Mouse (Mus musculus) olfactory bulb, adult 2 months (tissue): ENCODE measurements around the gene Gmfg. TPM values are rescaled to one million over a fixed set of nuclear protein-coding genes. Genes with fewer than 3 reads are reported as not detected.

Experiments used
- H3K27ac ChIP-seq: fragments of 200-500 bp; 2 replicates; pipeline ENCODE4 v1.5.1; 2012; ENCODE audit warnings: low read depth, low read length; ENCODE audit not compliant: insufficient read depth
- H3K4me1 ChIP-seq: fragments of 200-500 bp; 2 replicates; pipeline ENCODE4 v1.6.1; 2012; ENCODE audit warnings: low read length; ENCODE audit not compliant: control insufficient read depth, insufficient read depth
- H3K4me3 ChIP-seq: fragments of 200-500 bp; 2 replicates; pipeline ENCODE4 v1.5.1; 2012; ENCODE audit warnings: mild to moderate bottlenecking, low read depth, low read length, moderate library complexity; ENCODE audit not compliant: insufficient read depth
- CTCF ChIP-seq: fragments of 200-500 bp; IDR thresholded peaks from 2 replicates; pipeline ENCODE4 v1.5.1; 2012; ENCODE audit warnings: low read depth, mild to moderate bottlenecking, low read length, moderate library complexity; ENCODE audit not compliant: insufficient read depth
- POLR2A ChIP-seq: fragments of 200-500 bp; IDR thresholded peaks from 2 replicates; pipeline ENCODE4 v1.6.1; 2012; ENCODE audit warnings: mild to moderate bottlenecking, low read depth, low read length, moderate library complexity; ENCODE audit not compliant: insufficient read depth
- WGBS: fragments of 180-500 bp; shearing (Covaris S2); methylation state at CpG from one replicate; pipeline ENCODE4 v1.1.7; 2018; 5-methylcytosine and 5-hydroxymethylcytosine counted together
- polyA plus RNA-seq: library from polyadenylated mRNA; stranded (reverse); fragments of >200 nt; gene quantifications from 2 replicates; pipeline ENCODE4 v1.2.4, GENCODE M21; 2012; ENCODE audit warnings: low replicate concordance; ENCODE audit not compliant: missing spikeins, insufficient read depth, insufficient read length

Gene Gmfg
- polyA plus RNA-seq, 1 experiment = not detected

GRCm38 (mm10) chr7:28435660-28436259, 1.5 kb upstream of the Gmfg start:
- WGBS = 29% methylated on average over 70 of the region's 70 CpGs
- H3K27ac ChIP-seq = no peak overlapping the region
- peak overlapping the region; percentile 80 for H3K4me3 ChIP-seq
- peaks cover 6% of the 10 kb centered on the region for H3K4me1 ChIP-seq
- TF ChIP-seq CTCF = no peak
- no peak for TF ChIP-seq POLR2A

- WGBS = 3% methylated on average over 64 of the region's 64 CpGs
- TF ChIP-seq POLR2A (no peak), CTCF (peak; percentile 72)
- Histone ChIP-seq H3K4me1 (peaks cover 6% of the 10 kb centered on the region), H3K27ac (peak overlapping the region; percentile 68), H3K4me3 (peak overlapping the region; percentile 80)
Measured at GRCm38 (mm10) chr7:28436271-28436904, 859 bp upstream of the Gmfg start.

DNA sequence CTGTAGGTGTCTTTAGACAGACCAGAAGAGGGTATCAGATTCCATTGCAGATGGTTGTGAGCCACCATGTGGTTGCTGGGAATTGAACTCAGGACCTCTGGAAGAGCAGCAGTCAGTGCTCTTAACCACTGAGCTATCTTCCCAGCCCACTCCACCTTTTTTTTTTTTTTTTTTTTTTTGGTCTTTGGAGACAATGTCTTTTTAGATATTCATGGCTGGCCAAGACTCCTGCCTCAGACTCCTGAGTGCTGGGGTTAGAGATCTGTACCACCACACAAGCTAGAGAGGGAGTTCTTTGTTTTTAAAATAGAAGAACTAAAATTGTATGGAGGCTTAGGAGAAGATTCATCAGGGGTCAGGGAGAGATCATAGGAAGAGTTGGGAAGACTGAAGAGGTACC, 717 bp downstream of the Gmfg start:
- peaks cover 6% of the 10 kb centered on the region for H3K4me1 ChIP-seq
- no peak overlapping the region for H3K4me3 ChIP-seq
- TF ChIP-seq POLR2A = no peak
- TF ChIP-seq CTCF = no peak
- no peak overlapping the region for H3K27ac ChIP-seq

GRCm38 (mm10) chr7:28438771-28439170, 1.5 kb downstream of the Gmfg start:
- Histone ChIP-seq H3K27ac (no peak overlapping the region), H3K4me3 (no peak overlapping the region), H3K4me1 (peaks cover 6% of the 10 kb centered on the region)
- TF ChIP-seq CTCF = no peak
- no peak for TF ChIP-seq POLR2A
- 94% methylated on average over 2 of the region's 2 CpGs for WGBS

DNA sequence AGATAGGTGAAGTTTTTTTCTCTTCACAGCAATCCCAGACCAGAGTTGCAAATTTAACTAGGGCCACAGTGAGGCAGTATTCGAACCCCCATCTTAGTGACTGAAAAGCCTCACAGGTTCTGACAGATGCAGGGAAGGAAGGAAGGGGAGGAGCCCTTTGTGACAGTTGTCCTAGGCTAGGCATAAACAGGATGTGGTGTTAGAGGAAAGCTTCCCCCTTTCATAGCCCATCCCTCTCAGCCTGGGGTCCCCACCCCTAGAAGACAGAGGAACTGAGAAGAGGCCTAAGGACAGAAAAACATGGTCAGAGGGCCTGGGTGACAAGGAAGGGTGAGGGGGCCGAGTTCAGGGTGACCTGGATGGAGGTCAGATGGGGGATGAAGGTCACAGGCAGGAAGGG, 3.5 kb downstream of the Gmfg start:
- WGBS = 42% methylated on average over 2 of the region's 2 CpGs
- peak overlapping the region; percentile 11; the same call in 1 of the 2 replicates for H3K4me3 ChIP-seq
- peaks cover 6% of the 10 kb centered on the region for H3K4me1 ChIP-seq
- no peak for TF ChIP-seq CTCF
- no peak for TF ChIP-seq POLR2A
- H3K27ac ChIP-seq = no peak overlapping the region

GRCm38 (mm10) chr7:28441776-28442485, 4.7 kb downstream of the Gmfg start:
- WGBS = 88% methylated on average over 13 of the region's 14 CpGs
- Histone ChIP-seq H3K27ac (no peak overlapping the region), H3K4me1 (peaks cover 4% of the 10 kb centered on the region), H3K4me3 (no peak overlapping the region)
- no peak for TF ChIP-seq CTCF
- TF ChIP-seq POLR2A = no peak

DNA sequence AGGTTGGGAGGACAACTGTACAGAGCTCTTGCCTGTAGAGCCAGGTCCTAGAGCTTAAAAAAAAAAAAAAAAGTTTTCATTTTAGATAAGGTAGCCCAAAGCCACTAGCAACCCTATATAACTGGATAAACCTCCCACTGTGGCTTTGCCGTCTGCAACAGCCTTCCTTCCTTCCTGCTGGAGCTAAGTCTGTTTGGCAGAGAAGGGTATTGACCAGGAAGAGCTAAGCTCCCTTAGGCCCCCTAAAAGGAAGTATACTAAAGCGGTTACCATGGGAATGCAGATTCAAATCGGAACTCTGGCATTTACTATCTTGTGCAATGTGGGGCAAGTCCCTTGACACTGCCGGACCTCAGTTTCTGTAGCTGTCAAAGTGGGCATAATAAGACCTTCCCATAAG, 5.4 kb downstream of the Gmfg start:
- no peak overlapping the region for H3K4me3 ChIP-seq
- 0 out of 2 replicates have a peak, but pooled peaks cover 3% of the 10 kb centered on the region for H3K4me1 ChIP-seq
- H3K27ac ChIP-seq = no peak overlapping the region
- 49% methylated on average over 4 of the region's 4 CpGs for WGBS
- no peak for TF ChIP-seq CTCF
- TF ChIP-seq POLR2A = no peak

DNA sequence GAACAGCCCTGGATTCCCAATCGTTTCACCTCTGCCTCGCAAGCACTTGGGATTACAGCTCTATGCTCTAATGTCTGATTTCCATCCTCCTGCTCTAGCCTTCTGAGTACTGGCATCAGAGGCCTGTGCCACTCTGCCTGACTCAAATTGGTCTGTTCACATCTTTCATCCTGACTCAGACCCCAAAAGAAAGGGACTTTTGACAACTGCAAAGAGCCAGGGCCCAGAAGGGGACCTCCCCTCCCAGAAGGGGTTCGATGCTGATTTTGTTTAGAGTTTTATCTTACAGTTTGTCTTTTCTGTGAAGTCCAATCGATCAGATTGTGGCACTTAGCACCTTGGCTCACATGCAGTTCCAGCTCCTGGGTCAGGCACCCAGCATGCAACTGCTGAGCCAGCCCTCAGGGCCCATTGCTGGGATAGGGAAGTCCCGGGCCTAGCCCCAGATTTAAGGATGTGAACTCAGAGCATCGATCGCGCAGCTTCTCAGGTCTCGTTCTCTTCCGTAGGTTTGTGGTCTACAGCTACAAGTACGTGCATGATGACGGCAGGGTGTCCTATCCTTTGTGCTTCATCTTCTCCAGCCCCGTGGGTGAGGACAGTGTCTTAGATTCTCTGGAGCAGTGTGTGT, 7.2 kb downstream of the Gmfg start:
- Histone ChIP-seq H3K27ac (no peak overlapping the region), H3K4me3 (no peak overlapping the region), H3K4me1 (0 out of 2 replicates have a peak, but pooled peaks cover 3% of the 10 kb centered on the region)
- 85% methylated on average over 13 of the region's 13 CpGs for WGBS
- TF ChIP-seq CTCF (no peak), POLR2A (no peak)

- no peak overlapping the region for H3K27ac ChIP-seq
- H3K4me1 ChIP-seq = 0 out of 2 replicates have a peak, but pooled peaks cover 3% of the 10 kb centered on the region
- no peak overlapping the region for H3K4me3 ChIP-seq
- peak; percentile 87 for TF ChIP-seq CTCF
- TF ChIP-seq POLR2A = no peak
- WGBS = 8% methylated on average over 12 of the region's 12 CpGs
Measured at GRCm38 (mm10) chr7:28446446-28446845, 9.2 kb downstream of the Gmfg start.
